Mouse (Mus musculus): ENCODE data around the gene Krt26. TPM values are rescaled to one million over a fixed set of nuclear protein-coding genes. Genes with fewer than 3 reads are reported as not detected.

Gene Krt26
- not detected in 2 replicates for polyA plus RNA-seq (2012; rRNA removed)

GRCm38 (mm10) chr11:99337866-99338265 lies at the start of gene Krt26:
Gene Krt26, minus strand, starts transcription at chr11:99337966.
- DNase-seq, result no peak
- no peak for TF ChIP-seq CTCF (IDR thresholded peaks at IDR 0.05; ENCODE audit: insufficient read depth, low read length)
- no peak for TF ChIP-seq POLR2A (IDR thresholded peaks at IDR 0.05; ENCODE audit: borderline replicate concordance, extremely low read depth, low read depth, low read length)
- WGBS, result 92% methylated on average over 11 of the region's 11 CpGs
- H3K4me1 ChIP-seq (ENCODE audit: control insufficient read depth, insufficient read depth, low read length), result no peaks in the 10 kb centered on the region
- H3K4me3 ChIP-seq (replicated peaks; ENCODE audit: extremely low read depth, low read depth, low read length), result no peak within 1 kb of the TSS

- Histone ChIP-seq H3K4me1 (ENCODE audit: control insufficient read depth, insufficient read depth, low read length) (no peaks in the 10 kb centered on the region), H3K4me3 (replicated peaks; ENCODE audit: extremely low read depth, low read depth, low read length) (peak overlapping the region; percentile 75)
- DNase-seq, result peak; percentile 86
- peak; percentile 69 for TF ChIP-seq POLR2A (IDR thresholded peaks at IDR 0.05; ENCODE audit: borderline replicate concordance, extremely low read depth, low read depth, low read length)
- TF ChIP-seq CTCF (IDR thresholded peaks at IDR 0.05; ENCODE audit: insufficient read depth, low read length), result no peak
- WGBS, result 1% methylated on average over 70 of the region's 71 CpGs
Observed at GRCm38 (mm10) chr11:99385813-99386721, 48.3 kb upstream of the Krt26 start.

DNA sequence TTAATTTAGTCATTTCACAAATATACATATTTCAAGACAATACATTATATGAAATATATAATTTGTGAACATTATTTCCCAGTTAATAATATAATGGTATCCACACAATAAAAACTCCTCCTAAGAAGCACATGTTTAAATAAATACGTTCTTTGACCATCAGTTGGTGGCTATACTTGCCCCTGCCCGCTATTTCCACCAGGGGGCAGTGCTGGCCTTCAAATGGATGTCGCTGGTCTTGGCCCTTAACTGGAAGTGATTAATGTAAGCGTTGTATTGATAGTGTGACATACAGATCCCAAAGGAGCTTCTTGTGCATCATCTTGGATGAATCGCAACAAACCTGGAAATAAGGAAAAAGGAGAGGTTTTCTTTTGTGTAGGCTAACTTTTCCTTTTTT lies 41.8 kb upstream of the Krt26 start:
- TF ChIP-seq CTCF (IDR thresholded peaks at IDR 0.05; ENCODE audit: insufficient read depth, low read length) (peak; percentile 91), POLR2A (IDR thresholded peaks at IDR 0.05; ENCODE audit: borderline replicate concordance, extremely low read depth, low read depth, low read length) (no peak)
- WGBS, result 11% methylated on average over 5 of the region's 5 CpGs
- DNase-seq, result peak; percentile 66
- no peaks in the 10 kb centered on the region for H3K4me1 ChIP-seq (ENCODE audit: control insufficient read depth, insufficient read depth, low read length)
- no peak overlapping the region for H3K4me3 ChIP-seq (replicated peaks; ENCODE audit: extremely low read depth, low read depth, low read length)

- TF ChIP-seq CTCF (IDR thresholded peaks at IDR 0.05; ENCODE audit: insufficient read depth, low read length) (no peak), POLR2A (IDR thresholded peaks at IDR 0.05; ENCODE audit: borderline replicate concordance, extremely low read depth, low read depth, low read length) (no peak)
- Histone ChIP-seq H3K4me1 (ENCODE audit: control insufficient read depth, insufficient read depth, low read length) (no peaks in the 10 kb centered on the region), H3K4me3 (replicated peaks; ENCODE audit: extremely low read depth, low read depth, low read length) (no peak within 1 kb of the TSS)
- WGBS, result 81% methylated on average over 13 of the region's 13 CpGs
- DNase-seq, result no peak
Observed at GRCm38 (mm10) chr11:99374803-99375202, 37.0 kb upstream of the Krt26 start, which contains the start of gene Krt28. Gene Krt28, minus strand, starts transcription at chr11:99374903.

DNA sequence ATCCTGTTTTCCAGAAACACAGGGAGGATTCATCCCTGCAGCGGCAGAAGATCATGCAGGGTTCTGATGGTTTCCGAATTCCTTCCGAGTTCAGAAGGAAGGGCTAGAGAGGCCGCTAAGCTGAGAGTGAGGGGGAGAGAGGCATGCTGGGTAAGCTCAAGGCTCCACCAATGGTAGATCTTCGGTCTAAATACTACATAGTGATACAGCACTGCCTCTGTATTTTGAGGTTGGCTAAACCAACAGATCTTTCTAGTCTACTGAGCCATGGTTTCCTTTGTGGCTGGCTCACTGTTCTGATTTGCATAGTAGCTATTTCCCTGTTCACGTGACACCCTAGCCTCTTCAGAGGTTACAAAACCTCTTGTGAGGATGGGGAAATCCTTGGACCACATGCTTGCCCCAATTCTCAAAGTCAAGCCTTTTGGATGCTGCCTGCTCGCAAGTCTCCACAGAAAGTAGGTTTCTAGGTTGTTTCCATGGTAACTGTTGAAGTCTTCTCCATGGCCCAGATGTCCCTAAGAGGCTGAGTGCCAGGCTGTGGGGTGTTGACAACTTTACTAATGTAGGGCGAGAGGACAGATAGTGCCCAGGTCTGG lies 32.2 kb upstream of the Krt26 start:
- WGBS, result 75% methylated on average over 8 of the region's 8 CpGs
- no peak for DNase-seq
- TF ChIP-seq CTCF (IDR thresholded peaks at IDR 0.05; ENCODE audit: insufficient read depth, low read length) (no peak), POLR2A (IDR thresholded peaks at IDR 0.05; ENCODE audit: borderline replicate concordance, extremely low read depth, low read depth, low read length) (no peak)
- no peak overlapping the region for H3K4me3 ChIP-seq (replicated peaks; ENCODE audit: extremely low read depth, low read depth, low read length)
- H3K4me1 ChIP-seq (ENCODE audit: control insufficient read depth, insufficient read depth, low read length), result no peaks in the 10 kb centered on the region

- no peak overlapping the region for H3K4me3 ChIP-seq (replicated peaks; ENCODE audit: extremely low read depth, low read depth, low read length)
- H3K4me1 ChIP-seq (ENCODE audit: control insufficient read depth, insufficient read depth, low read length), result no peaks in the 10 kb centered on the region
- no peak for TF ChIP-seq POLR2A (IDR thresholded peaks at IDR 0.05; ENCODE audit: borderline replicate concordance, extremely low read depth, low read depth, low read length)
- peak; percentile 47; the same call in 1 of the 2 replicates for TF ChIP-seq CTCF (IDR thresholded peaks at IDR 0.05; ENCODE audit: insufficient read depth, low read length)
- no peak for DNase-seq
- WGBS, result 9% methylated on average over 3 of the region's 3 CpGs
Observed at GRCm38 (mm10) chr11:99369229-99369628, 31.5 kb upstream of the Krt26 start.

- Histone ChIP-seq H3K4me1 (ENCODE audit: control insufficient read depth, insufficient read depth, low read length) (no peaks in the 10 kb centered on the region), H3K4me3 (replicated peaks; ENCODE audit: extremely low read depth, low read depth, low read length) (no peak overlapping the region)
- no peak for TF ChIP-seq POLR2A (IDR thresholded peaks at IDR 0.05; ENCODE audit: borderline replicate concordance, extremely low read depth, low read depth, low read length)
- peak; percentile 32; the same call in 1 of the 2 replicates for TF ChIP-seq CTCF (IDR thresholded peaks at IDR 0.05; ENCODE audit: insufficient read depth, low read length)
- DNase-seq, result no peak
- WGBS, result 39% methylated on average over 10 of the region's 10 CpGs
Observed at GRCm38 (mm10) chr11:99366791-99367190, 29.0 kb upstream of the Krt26 start.

GRCm38 (mm10) chr11:99364412-99364811 lies 26.6 kb upstream of the Krt26 start:
- Histone ChIP-seq H3K4me1 (ENCODE audit: control insufficient read depth, insufficient read depth, low read length) (no peaks in the 10 kb centered on the region), H3K4me3 (replicated peaks; ENCODE audit: extremely low read depth, low read depth, low read length) (no peak overlapping the region)
- 23% methylated on average over 9 of the region's 9 CpGs for WGBS
- DNase-seq, result no peak
- peak; percentile 42; the same call in 1 of the 2 replicates for TF ChIP-seq CTCF (IDR thresholded peaks at IDR 0.05; ENCODE audit: insufficient read depth, low read length)
- no peak for TF ChIP-seq POLR2A (IDR thresholded peaks at IDR 0.05; ENCODE audit: borderline replicate concordance, extremely low read depth, low read depth, low read length)

GRCm38 (mm10) chr11:99361423-99361822 lies 23.7 kb upstream of the Krt26 start:
- no peak for DNase-seq
- Histone ChIP-seq H3K4me1 (ENCODE audit: control insufficient read depth, insufficient read depth, low read length) (no peaks in the 10 kb centered on the region), H3K4me3 (replicated peaks; ENCODE audit: extremely low read depth, low read depth, low read length) (no peak overlapping the region)
- 79% methylated on average over 8 of the region's 8 CpGs for WGBS
- TF ChIP-seq CTCF (IDR thresholded peaks at IDR 0.05; ENCODE audit: insufficient read depth, low read length) (no peak), POLR2A (IDR thresholded peaks at IDR 0.05; ENCODE audit: borderline replicate concordance, extremely low read depth, low read depth, low read length) (no peak)

All from lung, adult 2 months (tissue).